Comparison of ENCODE assay signal across 8 mouse cellular contexts in the genomic region with DNA sequence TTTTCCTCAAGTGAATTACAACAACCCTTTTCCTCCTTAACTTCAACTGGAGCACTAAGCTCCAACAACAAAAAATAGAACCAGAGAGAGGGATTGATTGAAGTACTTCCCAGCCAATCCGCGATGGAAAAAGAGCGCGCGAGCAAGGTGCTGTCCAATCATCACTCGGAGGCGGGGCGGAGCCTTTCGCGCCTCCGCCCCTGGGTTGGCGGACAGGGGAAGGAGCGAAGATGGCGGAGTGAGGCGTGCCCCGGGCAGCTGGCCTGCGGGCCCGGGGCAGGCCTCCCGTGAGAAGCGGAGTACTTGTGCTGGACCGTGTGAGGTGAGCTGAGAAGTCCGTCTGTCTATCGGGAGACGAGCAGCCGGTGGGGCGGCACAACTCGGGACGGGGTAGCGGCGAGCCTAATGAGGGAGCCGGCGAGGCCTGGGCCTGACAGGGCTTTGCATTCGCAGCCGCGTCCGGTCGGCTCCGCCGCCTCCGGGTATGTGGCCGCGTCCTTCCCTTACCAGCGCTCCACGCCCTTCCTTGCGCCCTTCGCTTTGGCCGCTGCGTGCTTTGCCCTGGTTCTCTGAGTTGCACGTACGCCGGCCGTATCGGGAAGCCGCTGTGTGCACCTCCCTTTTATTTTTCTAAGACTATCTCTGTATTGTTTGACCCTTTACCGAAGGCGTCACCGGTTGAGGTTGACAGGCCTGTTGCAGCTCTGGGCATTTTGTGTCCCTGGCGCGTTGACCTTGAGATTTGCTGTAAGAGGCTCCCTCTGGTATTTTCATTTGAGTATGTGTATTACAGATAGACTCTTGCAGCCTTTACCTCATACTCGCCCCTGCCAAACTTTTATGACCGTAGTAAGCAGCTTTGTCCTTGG. TPM values are rescaled to one million over a fixed set of nuclear protein-coding genes. Genes with fewer than 3 reads are reported as not detected.
A peak's percentile ranks its signal among the peaks of the same experiment; 100 is the strongest.
DNase-seq lines count a peak whose midpoint lies in the region; ATAC-seq and TF ChIP-seq lines count a peak whose summit lies in the region.

No protein-coding gene starts in this region.

- no peaks in the 10 kb centered on the region for H3K9me3 ChIP-seq in ES-Bruce4 (replicated peaks; ENCODE audit: control insufficient read depth, insufficient read depth, low read length, poor library complexity, severe bottlenecking)
- no peaks in the 10 kb centered on the region for H3K9me3 ChIP-seq in forebrain, embryonic 13.5 days (replicated peaks)
- no peaks in the 10 kb centered on the region for H3K9me3 ChIP-seq in liver, postnatal 0 days (ENCODE audit: low read length)
- no peaks in the 10 kb centered on the region for H3K9me3 ChIP-seq in neural tube, embryonic 14.5 days (ENCODE audit: control insufficient read depth, low read length)

- peaks cover 24% of the 10 kb centered on the region for H3K36me3 ChIP-seq in ES-Bruce4 (ENCODE audit: control insufficient read depth, insufficient read depth, low read length, poor library complexity, severe bottlenecking)
- peaks cover 37% of the 10 kb centered on the region for H3K36me3 ChIP-seq in forebrain, embryonic 13.5 days (ENCODE audit: poor library complexity, severe bottlenecking)
- H3K36me3 ChIP-seq in liver, postnatal 0 days (replicated peaks; ENCODE audit: insufficient read depth, low read length), result peaks cover 31% of the 10 kb centered on the region
- H3K36me3 ChIP-seq in neural tube, embryonic 14.5 days (ENCODE audit: control insufficient read depth, insufficient read depth, low read length), result peaks cover 16% of the 10 kb centered on the region; the same call in 1 of the 2 replicates

- peak overlapping the region; percentile 99 for H3K4me3 ChIP-seq in ES-Bruce4 (ENCODE audit: low read depth, low read length)
- H3K4me3 ChIP-seq in forebrain, embryonic 13.5 days, result peak overlapping the region; percentile 99
- peak overlapping the region; percentile 90 for H3K4me3 ChIP-seq in liver, postnatal 0 days (ENCODE audit: low read depth, low read length)
- H3K4me3 ChIP-seq in neural tube, embryonic 14.5 days (ENCODE audit: low read depth, low read length), result peak overlapping the region; percentile 94

- DNase-seq in heart, postnatal 10 days, result peak; percentile 99
- peak; percentile 96 for DNase-seq in large intestine, adult 2 months (ENCODE audit: low read depth, low spot score)
- peak; percentile 97 for DNase-seq in liver, postnatal 0 days
- DNase-seq in testis, postnatal 10 days (ENCODE audit: low spot score), result peak; percentile 97

- no peak for TF ChIP-seq POLR2A in ES-Bruce4 (IDR thresholded peaks at IDR 0.05; ENCODE audit: insufficient read depth, low read length)

- H3K4me2 ChIP-seq in forebrain, embryonic 13.5 days, result peak overlapping the region; percentile 77
- peak overlapping the region; percentile 70 for H3K4me2 ChIP-seq in liver, postnatal 0 days (ENCODE audit: low read depth, low read length)
- peak overlapping the region; percentile 74 for H3K4me2 ChIP-seq in neural tube, embryonic 14.5 days (ENCODE audit: low read depth, low read length)

- peak overlapping the region; percentile 93 for H3K9ac ChIP-seq in ES-Bruce4 (ENCODE audit: low read depth, poor library complexity, severe bottlenecking)
- H3K9ac ChIP-seq in forebrain, embryonic 13.5 days, result peak overlapping the region; percentile 97
- peak overlapping the region; percentile 98 for H3K9ac ChIP-seq in liver, postnatal 0 days (replicated peaks)
- peak overlapping the region; percentile 86 for H3K9ac ChIP-seq in neural tube, embryonic 14.5 days (replicated peaks; ENCODE audit: low read depth, low read length)

- TF ChIP-seq EP300 in ES-Bruce4 (IDR thresholded peaks at IDR 0.05; ENCODE audit: insufficient read depth, low read depth, low read length), result no peak
- TF ChIP-seq EP300 in liver, postnatal 0 days (IDR thresholded peaks at IDR 0.05; ENCODE audit: low read depth), result peak; percentile 66; the same call in 1 of the 2 replicates

- H3K4me1 ChIP-seq in ES-Bruce4 (ENCODE audit: control insufficient read depth, insufficient read depth, low read length), result no peaks in the 10 kb centered on the region
- H3K4me1 ChIP-seq in forebrain, embryonic 13.5 days, result peaks cover 30% of the 10 kb centered on the region
- H3K4me1 ChIP-seq in liver, postnatal 0 days (ENCODE audit: insufficient read depth), result peaks cover 10% of the 10 kb centered on the region
- peaks cover 11% of the 10 kb centered on the region for H3K4me1 ChIP-seq in neural tube, embryonic 14.5 days (ENCODE audit: control insufficient read depth, insufficient read depth, low read length)

- WGBS in forebrain, embryonic 13.5 days, result under 1% methylated on average over 60 of the region's 61 CpGs
- WGBS in large intestine, adult 2 months, result 1% methylated on average over 61 of the region's 61 CpGs
- under 1% methylated on average over 59 of the region's 61 CpGs for WGBS in liver, postnatal 0 days (ENCODE audit: insufficient replicate concordance)
- under 1% methylated on average over 61 of the region's 61 CpGs for WGBS in neural tube, embryonic 14.5 days

- TF ChIP-seq CTCF in ES-Bruce4 (IDR thresholded peaks at IDR 0.05; ENCODE audit: low read depth, low read length), result no peak
- no peak for TF ChIP-seq CTCF in liver, postnatal 0 days (IDR thresholded peaks at IDR 0.05; ENCODE audit: low read depth)

- ATAC-seq in cerebellum, adult (ENCODE audit: insufficient number of reproducible peaks, low FRiP score, low TSS enrichment), result peak; percentile 98
- ATAC-seq in forebrain, embryonic 13.5 days, result peak; percentile 98
- ATAC-seq in liver, postnatal 0 days, result peak; percentile 97
- ATAC-seq in neural tube, embryonic 14.5 days (ENCODE audit: low read depth), result peak; percentile 99

- intact Hi-C loops in heart, postnatal 10 days (cut with DNase I), result loop anchor here (2.0 kb wide), 2 partner anchors 24 to 48 kb away; a partner anchor contains a TSS

- no peaks in the 10 kb centered on the region for H3K27me3 ChIP-seq in ES-Bruce4 (ENCODE audit: control insufficient read depth, insufficient read depth, low read length, poor library complexity, severe bottlenecking)
- H3K27me3 ChIP-seq in forebrain, embryonic 13.5 days, result no peaks in the 10 kb centered on the region
- no peaks in the 10 kb centered on the region for H3K27me3 ChIP-seq in liver, postnatal 0 days (ENCODE audit: insufficient read depth, low read length)
- peaks cover 2% of the 10 kb centered on the region; the same call in 1 of the 2 replicates for H3K27me3 ChIP-seq in neural tube, embryonic 14.5 days (ENCODE audit: control insufficient read depth, insufficient read depth, low read length)

- peak overlapping the region; percentile 30; the same call in 1 of the 2 replicates for H3K27ac ChIP-seq in ES-Bruce4 (ENCODE audit: insufficient read depth, low read length)
- H3K27ac ChIP-seq in forebrain, embryonic 13.5 days, result peak overlapping the region; percentile 73
- H3K27ac ChIP-seq in liver, postnatal 0 days (ENCODE audit: low read depth), result peak overlapping the region; percentile 97
- peak overlapping the region; percentile 80 for H3K27ac ChIP-seq in neural tube, embryonic 14.5 days (ENCODE audit: low read depth, low read length)

RNA-seq across cellular contexts. Expression of a gene that starts 23.8 kb away (rescaled TPM):
- polyA plus RNA-seq in ES-Bruce4 (2011; ENCODE audit: insufficient read depth, insufficient read length, low read depth, missing spikeins), result 185 and 189 TPM in 2 replicates
- 80.5 and 82.5 TPM in 2 replicates for polyA plus RNA-seq in forebrain, embryonic 13.5 days (2015; fragmentation: Nextera tagmentation; extraction: Ambion mirVana)
- total RNA-seq in heart, postnatal 10 days (2021), result 10 to 100 TPM in 1 of 2 experiments, 1 to 10 TPM in 1; 8.8 to 11.4 TPM
- polyA plus RNA-seq in large intestine, adult 2 months (2012; rRNA removed), result 3.6 and 4.2 TPM in 2 replicates
- polyA plus RNA-seq in liver, postnatal 0 days (2015; fragmentation: Nextera tagmentation; extraction: Ambion mirVana), result 45.8 and 48.5 TPM in 2 replicates
- 5.6 and 8.5 TPM in 2 replicates for polyA plus RNA-seq in neural tube, embryonic 14.5 days (2014; fragmentation: Nextera tagmentation; extraction: Ambion mirVana)

RNA-seq across cellular contexts. Expression of a gene that starts 23.9 kb away (rescaled TPM):
- polyA plus RNA-seq in ES-Bruce4 (2011; ENCODE audit: insufficient read depth, insufficient read length, low read depth, missing spikeins), result 45.3 and 53.0 TPM in 2 replicates
- polyA plus RNA-seq in forebrain, embryonic 13.5 days (2015; fragmentation: Nextera tagmentation; extraction: Ambion mirVana), result 26.3 and 27.6 TPM in 2 replicates
- 1 to 10 TPM; 3.7 to 4.4 TPM for total RNA-seq in heart, postnatal 10 days (2021)
- 5.0 and 7.2 TPM in 2 replicates for polyA plus RNA-seq in large intestine, adult 2 months (2012; rRNA removed)
- 14.3 and 16.5 TPM in 2 replicates for polyA plus RNA-seq in liver, postnatal 0 days (2015; fragmentation: Nextera tagmentation; extraction: Ambion mirVana)
- 2.7 and 4.0 TPM in 2 replicates for polyA plus RNA-seq in neural tube, embryonic 14.5 days (2014; fragmentation: Nextera tagmentation; extraction: Ambion mirVana)

RNA-seq across cellular contexts. Expression of a gene that starts 46.9 kb away (rescaled TPM):
- polyA plus RNA-seq in ES-Bruce4 (2011; ENCODE audit: insufficient read depth, insufficient read length, low read depth, missing spikeins), result 50.6 and 52.6 TPM in 2 replicates
- 65.7 and 69.6 TPM in 2 replicates for polyA plus RNA-seq in forebrain, embryonic 13.5 days (2015; fragmentation: Nextera tagmentation; extraction: Ambion mirVana)
- total RNA-seq in heart, postnatal 10 days (2021), result 100 to 1,000 TPM in 1 of 2 experiments, 10 to 100 TPM in 1; 97.5 to 100 TPM
- 142 and 154 TPM in 2 replicates for polyA plus RNA-seq in large intestine, adult 2 months (2012; rRNA removed)
- polyA plus RNA-seq in liver, postnatal 0 days (2015; fragmentation: Nextera tagmentation; extraction: Ambion mirVana), result 146 and 149 TPM in 2 replicates
- 52.6 and 67.9 TPM in 2 replicates for polyA plus RNA-seq in neural tube, embryonic 14.5 days (2014; fragmentation: Nextera tagmentation; extraction: Ambion mirVana)

RNA-seq across cellular contexts. Expression of a gene that starts 46.9 kb away (rescaled TPM):
- 1.8 and 2.4 TPM in 2 replicates for polyA plus RNA-seq in ES-Bruce4 (2011; ENCODE audit: insufficient read depth, insufficient read length, low read depth, missing spikeins)
- polyA plus RNA-seq in forebrain, embryonic 13.5 days (2015; fragmentation: Nextera tagmentation; extraction: Ambion mirVana), result 0.34 and 0.59 TPM in 2 replicates
- total RNA-seq in heart, postnatal 10 days (2021), result under 1 TPM; 0.07 to 0.37 TPM
- polyA plus RNA-seq in large intestine, adult 2 months (2012; rRNA removed), result 0.12 and 0.16 TPM in 2 replicates
- 0.18 and 0.29 TPM in 2 replicates for polyA plus RNA-seq in liver, postnatal 0 days (2015; fragmentation: Nextera tagmentation; extraction: Ambion mirVana)
- 0.62 and 1.0 TPM in 2 replicates for polyA plus RNA-seq in neural tube, embryonic 14.5 days (2014; fragmentation: Nextera tagmentation; extraction: Ambion mirVana)

Comparison
In these comparisons a context has a peak if more than half of its experiments do, and no peak if none do; other contexts are left out.
1. Peak in every context shown above with its lines: DNase-seq, ATAC-seq, H3K4me3 ChIP-seq and H3K27ac ChIP-seq.
2. H3K27ac ChIP-seq: peak in every context shown above with its lines; median percentile 97 in liver, postnatal 0 days; 80 in neural tube, embryonic 14.5 days; 73 in forebrain, embryonic 13.5 days; 30 in ES-Bruce4.